Mouse (Mus musculus): ENCODE results near the gene Rrm2. TPM values are rescaled to one million over a fixed set of nuclear protein-coding genes. Genes with fewer than 3 reads are reported as not detected.

The Rrm2 gene
- polyA plus RNA-seq, 1 experiment from 2014 or later = 26.1 TPM

- ATAC-seq (ENCODE audit: low read depth) = peak; percentile 21
- H3K9ac ChIP-seq (replicated peaks; ENCODE audit: low read depth, low read length) = no peak overlapping the region
- H3K4me1 ChIP-seq (ENCODE audit: control insufficient read depth, insufficient read depth, low read length) = peaks cover 11% of the 10 kb centered on the region; the same call in 1 of the 2 replicates
- no peaks in the 10 kb centered on the region for H3K36me3 ChIP-seq (ENCODE audit: control insufficient read depth, insufficient read depth, low read length)
- no peaks in the 10 kb centered on the region for H3K27me3 ChIP-seq (ENCODE audit: control insufficient read depth, insufficient read depth, low read length)
- H3K9me3 ChIP-seq (ENCODE audit: control insufficient read depth, low read length) = no peaks in the 10 kb centered on the region
- no peak overlapping the region for H3K4me3 ChIP-seq (ENCODE audit: low read depth, low read length)
- WGBS = 29% methylated on average over 5 of the region's 5 CpGs
- no peak overlapping the region for H3K4me2 ChIP-seq (ENCODE audit: low read depth, low read length)
- no peak overlapping the region for H3K27ac ChIP-seq (ENCODE audit: low read depth, low read length)
Observed at GRCm38 (mm10) chr12:24709831-24710508, 1.9 kb downstream of the Rrm2 start.

- Histone ChIP-seq H3K4me2 (ENCODE audit: low read depth, low read length) (no peak overlapping the region), H3K27ac (ENCODE audit: low read depth, low read length) (no peak overlapping the region), H3K4me1 (ENCODE audit: control insufficient read depth, insufficient read depth, low read length) (peaks cover 11% of the 10 kb centered on the region; the same call in 1 of the 2 replicates), H3K4me3 (ENCODE audit: low read depth, low read length) (no peak overlapping the region), H3K9me3 (ENCODE audit: control insufficient read depth, low read length) (no peaks in the 10 kb centered on the region), H3K36me3 (ENCODE audit: control insufficient read depth, insufficient read depth, low read length) (no peaks in the 10 kb centered on the region), H3K9ac (replicated peaks; ENCODE audit: low read depth, low read length) (no peak overlapping the region), H3K27me3 (ENCODE audit: control insufficient read depth, insufficient read depth, low read length) (no peaks in the 10 kb centered on the region)
- no peak for ATAC-seq (ENCODE audit: low read depth)
- 62% methylated on average over 5 of the region's 5 CpGs for whole genome bisulfite sequencing
Observed at GRCm38 (mm10) chr12:24710672-24711071, 2.6 kb downstream of the Rrm2 start.

GRCm38 (mm10) chr12:24712396-24712795 lies 4.4 kb downstream of the Rrm2 start:
- H3K4me3 ChIP-seq (ENCODE audit: low read depth, low read length) = no peak overlapping the region
- no peaks in the 10 kb centered on the region for H3K27me3 ChIP-seq (ENCODE audit: control insufficient read depth, insufficient read depth, low read length)
- WGBS = 88% methylated on average over 8 of the region's 8 CpGs
- peaks cover 11% of the 10 kb centered on the region; the same call in 1 of the 2 replicates for H3K4me1 ChIP-seq (ENCODE audit: control insufficient read depth, insufficient read depth, low read length)
- H3K36me3 ChIP-seq (ENCODE audit: control insufficient read depth, insufficient read depth, low read length) = no peaks in the 10 kb centered on the region
- H3K27ac ChIP-seq (ENCODE audit: low read depth, low read length) = no peak overlapping the region
- no peak for ATAC-seq (ENCODE audit: low read depth)
- H3K9ac ChIP-seq (replicated peaks; ENCODE audit: low read depth, low read length) = no peak overlapping the region
- H3K9me3 ChIP-seq (ENCODE audit: control insufficient read depth, low read length) = no peaks in the 10 kb centered on the region
- H3K4me2 ChIP-seq (ENCODE audit: low read depth, low read length) = no peak overlapping the region

- Histone ChIP-seq H3K9ac (replicated peaks; ENCODE audit: low read depth, low read length) (no peak overlapping the region), H3K36me3 (ENCODE audit: control insufficient read depth, insufficient read depth, low read length) (no peaks in the 10 kb centered on the region), H3K27me3 (ENCODE audit: control insufficient read depth, insufficient read depth, low read length) (no peaks in the 10 kb centered on the region), H3K4me2 (ENCODE audit: low read depth, low read length) (no peak overlapping the region), H3K4me3 (ENCODE audit: low read depth, low read length) (no peak overlapping the region), H3K9me3 (ENCODE audit: control insufficient read depth, low read length) (no peaks in the 10 kb centered on the region), H3K4me1 (ENCODE audit: control insufficient read depth, insufficient read depth, low read length) (0 out of 2 replicates have a peak, but pooled peaks cover 3% of the 10 kb centered on the region), H3K27ac (ENCODE audit: low read depth, low read length) (no peak overlapping the region)
- ATAC-seq (ENCODE audit: low read depth) = no peak
- 77% methylated on average over 5 of the region's 5 CpGs for WGBS
Observed at GRCm38 (mm10) chr12:24714579-24715255, 6.7 kb downstream of the Rrm2 start.

GRCm38 (mm10) chr12:24715268-24715896 lies 7.3 kb downstream of the Rrm2 start:
- Histone ChIP-seq H3K9me3 (ENCODE audit: control insufficient read depth, low read length) (no peaks in the 10 kb centered on the region), H3K4me1 (ENCODE audit: control insufficient read depth, insufficient read depth, low read length) (0 out of 2 replicates have a peak, but pooled peaks cover 1% of the 10 kb centered on the region), H3K4me3 (ENCODE audit: low read depth, low read length) (no peak overlapping the region), H3K4me2 (ENCODE audit: low read depth, low read length) (no peak overlapping the region), H3K27ac (ENCODE audit: low read depth, low read length) (no peak overlapping the region), H3K27me3 (ENCODE audit: control insufficient read depth, insufficient read depth, low read length) (no peaks in the 10 kb centered on the region), H3K9ac (replicated peaks; ENCODE audit: low read depth, low read length) (no peak overlapping the region), H3K36me3 (ENCODE audit: control insufficient read depth, insufficient read depth, low read length) (no peaks in the 10 kb centered on the region)
- no peak for ATAC-seq (ENCODE audit: low read depth)
- WGBS = 58% methylated on average over 2 of the region's 2 CpGs

GRCm38 (mm10) chr12:24716721-24717301 lies 8.8 kb downstream of the Rrm2 start:
- no peaks in the 10 kb centered on the region for H3K4me1 ChIP-seq (ENCODE audit: control insufficient read depth, insufficient read depth, low read length)
- 44% methylated on average over 4 of the region's 4 CpGs for WGBS
- no peaks in the 10 kb centered on the region for H3K36me3 ChIP-seq (ENCODE audit: control insufficient read depth, insufficient read depth, low read length)
- ATAC-seq (ENCODE audit: low read depth) = peak; percentile 67
- no peak overlapping the region for H3K4me2 ChIP-seq (ENCODE audit: low read depth, low read length)
- H3K27ac ChIP-seq (ENCODE audit: low read depth, low read length) = no peak overlapping the region
- no peak overlapping the region for H3K9ac ChIP-seq (replicated peaks; ENCODE audit: low read depth, low read length)
- H3K4me3 ChIP-seq (ENCODE audit: low read depth, low read length) = no peak overlapping the region
- no peaks in the 10 kb centered on the region for H3K9me3 ChIP-seq (ENCODE audit: control insufficient read depth, low read length)
- H3K27me3 ChIP-seq (ENCODE audit: control insufficient read depth, insufficient read depth, low read length) = no peaks in the 10 kb centered on the region

- no peak overlapping the region for H3K4me2 ChIP-seq (ENCODE audit: low read depth, low read length)
- no peaks in the 10 kb centered on the region for H3K4me1 ChIP-seq (ENCODE audit: control insufficient read depth, insufficient read depth, low read length)
- no peak overlapping the region for H3K4me3 ChIP-seq (ENCODE audit: low read depth, low read length)
- no peaks in the 10 kb centered on the region for H3K36me3 ChIP-seq (ENCODE audit: control insufficient read depth, insufficient read depth, low read length)
- H3K27ac ChIP-seq (ENCODE audit: low read depth, low read length) = no peak overlapping the region
- H3K27me3 ChIP-seq (ENCODE audit: control insufficient read depth, insufficient read depth, low read length) = no peaks in the 10 kb centered on the region
- WGBS = 70% methylated on average over 2 of the region's 2 CpGs
- no peak overlapping the region for H3K9ac ChIP-seq (replicated peaks; ENCODE audit: low read depth, low read length)
- ATAC-seq (ENCODE audit: low read depth) = no peak
- H3K9me3 ChIP-seq (ENCODE audit: control insufficient read depth, low read length) = no peaks in the 10 kb centered on the region
Observed at GRCm38 (mm10) chr12:24723434-24723833, 15.4 kb downstream of the Rrm2 start.

- ATAC-seq (ENCODE audit: low read depth) = peak; percentile 42
- Histone ChIP-seq H3K36me3 (ENCODE audit: control insufficient read depth, insufficient read depth, low read length) (no peaks in the 10 kb centered on the region), H3K27me3 (ENCODE audit: control insufficient read depth, insufficient read depth, low read length) (no peaks in the 10 kb centered on the region), H3K4me3 (ENCODE audit: low read depth, low read length) (no peak overlapping the region), H3K27ac (ENCODE audit: low read depth, low read length) (no peak overlapping the region), H3K4me2 (ENCODE audit: low read depth, low read length) (no peak overlapping the region), H3K9ac (replicated peaks; ENCODE audit: low read depth, low read length) (no peak overlapping the region), H3K4me1 (ENCODE audit: control insufficient read depth, insufficient read depth, low read length) (no peaks in the 10 kb centered on the region), H3K9me3 (ENCODE audit: control insufficient read depth, low read length) (no peaks in the 10 kb centered on the region)
- 68% methylated on average over 4 of the region's 4 CpGs for WGBS
Observed at GRCm38 (mm10) chr12:24723859-24724258, 15.8 kb downstream of the Rrm2 start.

- Histone ChIP-seq H3K9me3 (ENCODE audit: control insufficient read depth, low read length) (no peaks in the 10 kb centered on the region; the same call in 1 of the 2 replicates), H3K36me3 (ENCODE audit: control insufficient read depth, insufficient read depth, low read length) (no peaks in the 10 kb centered on the region), H3K27me3 (ENCODE audit: control insufficient read depth, insufficient read depth, low read length) (no peaks in the 10 kb centered on the region), H3K9ac (replicated peaks; ENCODE audit: low read depth, low read length) (no peak overlapping the region), H3K4me3 (ENCODE audit: low read depth, low read length) (no peak overlapping the region), H3K4me1 (ENCODE audit: control insufficient read depth, insufficient read depth, low read length) (no peaks in the 10 kb centered on the region), H3K27ac (ENCODE audit: low read depth, low read length) (no peak overlapping the region), H3K4me2 (ENCODE audit: low read depth, low read length) (no peak overlapping the region)
- peak; percentile 92 for ATAC-seq (ENCODE audit: low read depth)
- WGBS = 3% methylated on average over 2 of the region's 2 CpGs
Observed at GRCm38 (mm10) chr12:24724369-24724768, 16.3 kb downstream of the Rrm2 start.
